Mouse (Mus musculus) R1 (cell line): ENCODE results near the gene Mis18bp1.
"Not testable (repeated sequence)": the region's sequence is repeated elsewhere in the genome, so short reads cannot be mapped to it uniquely, and the experiment has no call there.

Source experiments
- DNase-seq: peaks from one replicate; pipeline ENCODE4 v3.0.0-alpha.2; 2018; ENCODE audit warnings: low read depth, low spot score

Gene Mis18bp1

GRCm38 (mm10) chr12:65172021-65172951, at the start of gene Mis18bp1:
TSS of gene Mis18bp1 (minus strand) at chr12:65172604.
- peak; percentile 98 for DNase-seq

GRCm38 (mm10) chr12:65216404-65216840, 44.0 kb upstream of the Mis18bp1 start:
- DNase-seq = no peak

DNA sequence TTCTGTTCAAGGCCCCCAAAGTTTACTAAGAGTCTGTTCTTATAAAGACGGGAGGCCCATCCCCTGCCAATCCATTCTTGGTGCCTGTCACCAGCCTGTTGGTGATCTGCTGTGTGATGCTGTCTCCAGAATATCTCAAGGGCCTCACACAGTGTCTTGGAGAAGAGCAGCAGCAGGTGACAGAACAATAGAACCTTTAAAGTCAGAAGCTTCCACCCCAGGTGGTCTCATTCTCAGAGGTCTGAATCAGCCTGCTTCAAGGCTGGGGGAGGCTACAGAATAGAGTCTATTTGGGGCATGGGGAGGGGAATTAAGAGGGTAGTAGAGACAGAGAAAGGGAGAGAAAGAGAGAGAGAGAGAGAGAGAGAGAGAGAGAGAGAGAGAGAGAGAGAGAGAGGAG, 34.0 kb upstream of the Mis18bp1 start:
- DNase-seq = peak; percentile 86

DNA sequence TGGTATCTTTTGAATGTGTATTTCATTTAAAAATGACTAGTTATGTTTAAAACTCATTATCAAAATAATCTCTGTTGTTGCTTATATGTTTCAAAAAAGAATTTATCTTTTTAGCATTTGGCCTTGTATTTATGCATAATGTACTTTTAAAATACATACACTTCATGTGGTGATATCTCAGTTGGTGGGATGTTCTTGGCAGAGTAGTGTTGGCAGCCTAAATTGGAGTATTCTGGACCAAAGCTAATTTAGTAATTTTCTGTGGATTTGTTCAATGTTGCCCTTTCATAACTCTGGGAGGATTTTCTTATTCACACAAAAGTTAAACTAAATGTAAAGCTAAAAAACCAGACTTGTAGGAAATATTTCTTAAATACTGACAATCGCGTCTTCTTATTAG, 29.4 kb upstream of the Mis18bp1 start:
- no peak for DNase-seq

GRCm38 (mm10) chr12:65194003-65194530, 21.7 kb upstream of the Mis18bp1 start:
- no peak for DNase-seq

DNA sequence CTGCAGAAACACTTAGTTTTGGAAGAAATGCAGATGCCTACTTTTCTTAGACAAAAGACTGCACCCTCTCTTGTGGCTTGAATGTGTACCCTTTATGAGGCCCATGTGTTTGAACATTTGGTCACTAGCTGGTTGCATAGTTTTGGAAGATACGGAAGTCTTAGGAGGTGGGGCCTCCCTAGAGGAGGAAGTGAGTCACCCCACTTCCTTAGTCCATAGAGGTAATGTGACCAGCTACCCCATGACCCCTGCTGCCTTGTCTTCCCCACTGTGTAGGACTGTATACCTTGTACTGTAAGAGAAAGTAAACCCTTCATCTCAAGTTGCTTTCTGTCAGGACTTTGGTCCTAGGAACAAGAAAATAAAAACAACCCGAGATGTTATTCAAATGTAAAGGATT, 16.8 kb upstream of the Mis18bp1 start:
- DNase-seq = no peak

GRCm38 (mm10) chr12:65187365-65187764, 15.0 kb upstream of the Mis18bp1 start:
- no peak for DNase-seq

- peak; percentile 75 for DNase-seq
These were observed 1.3 kb upstream of the Mis18bp1 start for GRCm38 (mm10) chr12:65173736-65174135.

GRCm38 (mm10) chr12:65172959-65173358, 555 bp upstream of the Mis18bp1 start:
- DNase-seq = not testable (repeated sequence)

DNA sequence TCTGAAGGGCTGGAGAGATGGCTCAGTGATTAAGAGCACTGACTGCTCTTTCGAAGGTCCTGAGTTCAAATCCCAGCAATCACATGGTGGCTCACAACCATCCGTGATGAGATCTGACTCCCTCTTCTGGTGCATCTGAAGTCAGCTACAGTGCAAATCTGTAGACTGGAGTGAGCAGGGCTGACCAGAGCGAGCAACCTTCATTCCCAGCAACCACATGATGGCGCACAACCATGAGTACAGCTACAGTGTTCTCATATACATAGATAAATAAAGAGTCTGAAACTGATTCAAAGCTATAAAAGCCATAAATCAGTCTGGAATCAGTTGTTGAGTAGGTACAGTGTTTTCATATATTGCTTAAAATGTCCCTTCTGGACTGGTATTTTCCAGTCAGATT, 36.3 kb downstream of the Mis18bp1 start:
- peak; percentile 59 for DNase-seq

DNA sequence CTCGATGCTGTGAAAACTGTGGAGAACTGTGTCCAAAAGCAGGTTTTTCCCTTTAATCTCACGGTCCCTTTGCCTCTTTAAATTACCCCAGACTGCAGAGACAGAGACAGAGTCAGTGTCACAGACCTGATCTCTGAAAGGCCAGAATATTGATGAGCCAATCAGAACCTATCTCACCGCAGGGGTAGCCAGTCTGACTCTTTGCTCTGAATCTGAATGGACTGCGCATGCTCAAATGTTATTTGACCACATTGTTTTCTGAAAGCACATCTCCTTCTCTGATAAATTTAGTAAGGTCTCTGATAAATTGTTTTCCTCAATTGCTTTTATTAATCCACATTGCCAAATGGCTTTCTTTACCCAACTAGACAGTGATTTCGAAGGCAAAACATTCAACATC, 53.0 kb downstream of the Mis18bp1 start:
- DNase-seq = peak; percentile 81

- peak; percentile 71 for DNase-seq
These were observed 53.4 kb downstream of the Mis18bp1 start for GRCm38 (mm10) chr12:65118968-65119367.

DNA sequence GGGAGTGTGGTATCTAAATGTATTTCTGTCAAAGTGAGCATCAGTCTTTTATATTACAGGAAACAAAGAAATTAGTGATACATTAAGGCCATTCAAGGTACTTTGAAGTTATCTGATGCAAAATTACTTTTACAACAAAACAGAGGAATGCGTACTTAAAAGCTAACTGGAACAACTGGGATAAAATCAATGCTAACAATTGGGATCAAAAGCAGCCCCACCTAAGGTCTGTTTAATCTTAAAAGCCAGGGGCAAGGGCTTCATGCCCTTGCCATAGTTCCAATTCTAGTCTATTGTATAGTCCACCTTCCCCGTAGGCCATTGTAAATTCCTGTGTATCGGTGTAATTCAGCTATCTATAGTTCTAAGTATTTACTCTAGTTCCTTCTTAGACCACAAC, 57.4 kb downstream of the Mis18bp1 start:
- DNase-seq = peak; percentile 80

DNA sequence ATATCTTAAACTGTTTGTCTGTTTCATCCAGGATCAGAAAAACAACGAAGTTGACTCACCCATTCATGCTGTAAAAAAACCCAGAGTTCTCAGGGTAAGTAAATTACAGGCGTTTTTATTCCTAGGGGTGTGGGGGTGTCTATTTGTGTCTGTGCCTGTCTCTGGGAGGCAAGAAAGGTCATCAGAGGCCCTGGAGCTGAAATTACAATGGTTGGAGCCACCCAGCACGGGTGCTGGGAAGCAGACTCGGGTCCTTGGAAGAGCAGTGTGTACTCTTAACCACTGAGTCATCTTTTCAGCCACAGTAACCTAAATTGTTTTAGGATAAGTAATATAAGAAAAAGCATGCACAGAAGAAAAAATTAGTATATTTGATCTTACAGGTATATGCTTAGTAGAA, 58.5 kb downstream of the Mis18bp1 start:
- peak; percentile 49 for DNase-seq

DNA sequence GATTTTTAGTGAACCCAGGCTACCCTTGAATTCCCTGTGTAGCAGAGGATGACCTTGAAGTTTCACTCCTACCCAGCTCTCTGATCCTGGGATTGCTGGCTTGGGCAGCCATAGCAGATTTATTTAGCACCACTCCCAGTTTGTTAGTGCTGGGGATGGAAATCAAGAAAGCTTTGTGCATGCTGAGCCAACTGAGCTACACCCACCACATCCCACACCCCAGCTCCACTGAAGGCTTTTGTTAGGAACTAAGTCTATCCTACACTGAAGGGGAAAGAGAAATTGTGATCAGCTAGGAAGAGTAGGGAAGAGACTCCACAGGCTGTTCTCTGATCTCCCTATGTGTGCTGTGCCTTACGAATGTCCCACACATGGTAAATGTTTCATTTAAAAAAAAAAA, 59.6 kb downstream of the Mis18bp1 start:
- DNase-seq = peak; percentile 83

DNA sequence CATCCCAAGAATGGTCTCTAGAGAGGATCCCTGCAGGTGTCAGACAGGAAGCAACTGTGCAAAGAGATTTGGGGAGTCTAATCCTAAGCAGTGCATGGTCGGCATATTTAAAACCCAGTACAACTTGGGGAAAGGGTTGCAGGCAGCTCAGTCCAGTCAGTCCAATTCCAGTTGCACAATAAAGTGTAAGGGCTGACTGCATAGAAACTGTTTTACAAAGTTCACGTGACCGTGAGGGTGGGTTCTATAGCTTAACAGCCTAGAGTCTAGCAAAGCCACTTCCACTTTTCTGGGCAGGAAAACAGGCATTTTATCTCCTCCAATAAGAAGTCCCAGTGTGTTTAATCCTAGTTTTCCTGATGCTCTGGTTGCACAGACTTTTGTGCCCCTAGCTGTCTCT, 60.9 kb downstream of the Mis18bp1 start:
- DNase-seq = peak; percentile 40

DNA sequence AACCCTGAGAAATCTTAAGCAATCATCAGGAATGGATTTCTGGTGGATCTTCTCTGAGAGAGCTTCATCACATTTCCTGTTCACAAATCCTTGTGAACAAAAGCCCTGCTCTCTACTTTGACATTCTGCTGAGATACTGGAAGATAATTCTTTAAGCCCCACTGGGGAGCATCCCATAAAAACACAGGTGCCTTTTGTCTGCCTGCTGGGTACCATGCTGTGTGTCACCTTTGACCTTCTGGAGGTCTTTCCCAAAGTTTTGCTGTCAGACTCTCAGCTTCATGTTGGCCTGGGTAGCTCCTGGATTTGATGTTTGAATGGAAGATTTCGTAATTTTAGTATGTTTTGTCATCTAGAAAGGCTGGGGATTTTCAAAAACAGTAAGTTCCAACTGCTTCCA, 63.7 kb downstream of the Mis18bp1 start:
- DNase-seq = peak; percentile 91
